Mouse (Mus musculus): ENCODE measurements around the gene Gm21800. TPM values are rescaled to one million over a fixed set of nuclear protein-coding genes. Genes with fewer than 3 reads are reported as not detected.
"Not testable (repeated sequence)": the region's sequence is repeated elsewhere in the genome, so short reads cannot be mapped to it uniquely, and the experiment has no call there.

The Gm21800 gene
- not detected for total RNA-seq (2021)

- not testable (repeated sequence) for DNase-seq
Measured at GRCm38 (mm10) chrY:41406198-41406597, at the start of gene Gm21800. Gene Gm21800 (plus strand): TSS chrY:41406498.

Data from layer of hippocampus, postnatal 36 days (tissue).